Comparison of ENCODE assay signal across 9 mouse cellular contexts in genomic region chr5:121853368-121854051, GRCm38 (mm10). TPM values are rescaled to one million over a fixed set of nuclear protein-coding genes. Genes with fewer than 3 reads are reported as not detected.
A peak's percentile ranks its signal among the peaks of the same experiment; 100 is the strongest.
DNase-seq lines count a peak whose midpoint lies in the region; ATAC-seq lines count a peak whose summit lies in the region.
"Had no signal": no experiment of that assay in that cellular context is flagged by ENCODE, and none has a peak within 500 bp of the region (broad histone marks: within the 10 kb centered on the region; RNA-seq: fewer than 3 reads in every experiment).

No protein-coding gene starts in this region.

- no peak overlapping the region for H3K4me3 ChIP-seq in neural tube, embryonic 13.5 days
- H3K4me3 ChIP-seq in liver, embryonic 15.5 days (replicated peaks) = no peak overlapping the region

- H3K4me1 ChIP-seq in neural tube, embryonic 13.5 days (replicated peaks) = peaks cover 35% of the 10 kb centered on the region
- H3K4me1 ChIP-seq in liver, embryonic 15.5 days (replicated peaks) = peaks cover 34% of the 10 kb centered on the region

- H3K9ac ChIP-seq in neural tube, embryonic 13.5 days = no peak overlapping the region
- H3K9ac ChIP-seq in liver, embryonic 15.5 days = no peak overlapping the region
- H3K9ac ChIP-seq: lung, embryonic 14.5 days had no signal

- no peaks in the 10 kb centered on the region for H3K27me3 ChIP-seq in neural tube, embryonic 13.5 days
- H3K27me3 ChIP-seq in liver, embryonic 15.5 days = 0 out of 2 replicates have a peak, but pooled peaks cover 7% of the 10 kb centered on the region

- peak; percentile 94 for DNase-seq in heart, adult 11 months
- DNase-seq in heart, adult 8-10 months (ENCODE audit: low spot score) = no peak
- DNase-seq in neural tube, embryonic 10.5 days (ENCODE audit: extremely low spot score, low spot score) = no peak
- no peak for DNase-seq in natural killer cell, adult 2 months (ENCODE audit: low spot score in 2 of 2)
- DNase-seq in embryo, embryonic 10.5 days (ENCODE audit: low spot score) = no peak
- DNase-seq in ovary, adult 18-20 months (ENCODE audit: low spot score) = no peak
- DNase-seq: lung, embryonic 14.5 days had no signal

- WGBS in neural tube, embryonic 13.5 days = 77% methylated on average over 9 of the region's 9 CpGs
- WGBS in liver, embryonic 15.5 days (ENCODE audit: insufficient replicate concordance) = 81% methylated on average over 9 of the region's 9 CpGs

- ATAC-seq in neural tube, embryonic 13.5 days (ENCODE audit: low read depth) = no peak
- peak; percentile 67 for ATAC-seq in liver, embryonic 15.5 days (ENCODE audit: insufficient read depth)

- no peak overlapping the region for H3K4me2 ChIP-seq in neural tube, embryonic 13.5 days
- no peak overlapping the region for H3K4me2 ChIP-seq in liver, embryonic 15.5 days
- H3K4me2 ChIP-seq: lung, embryonic 14.5 days had no signal

- H3K36me3 ChIP-seq in neural tube, embryonic 13.5 days = peaks cover 44% of the 10 kb centered on the region
- H3K36me3 ChIP-seq in liver, embryonic 15.5 days (replicated peaks) = peaks cover 9% of the 10 kb centered on the region; the same call in 1 of the 2 replicates

- no peaks in the 10 kb centered on the region for H3K9me3 ChIP-seq in neural tube, embryonic 13.5 days
- no peaks in the 10 kb centered on the region for H3K9me3 ChIP-seq in liver, embryonic 15.5 days (replicated peaks)

- H3K27ac ChIP-seq in neural tube, embryonic 13.5 days (replicated peaks) = peak overlapping the region; percentile 18; the same call in 1 of the 2 replicates
- H3K27ac ChIP-seq in liver, embryonic 15.5 days (replicated peaks) = peak overlapping the region; percentile 62

RNA-seq across cellular contexts. Expression of gene Pheta1, which starts 4.7 kb away (rescaled TPM):
- 10 to 100 TPM in 1 of 4 experiments, 1 to 10 TPM in 3; 8.6 to 10.1 (median 9.1) TPM for total RNA-seq in heart, adult 8-10 months (2022)
- polyA plus RNA-seq in neural tube, embryonic 13.5 days (2015; fragmentation: Nextera tagmentation; extraction: Ambion mirVana) = 41.1 and 41.5 TPM in 2 replicates
- polyA plus RNA-seq in liver, embryonic 15.5 days (2015; fragmentation: Nextera tagmentation; extraction: Ambion mirVana) = 3.9 and 4.5 TPM in 2 replicates

RNA-seq across cellular contexts. Expression of gene Sh2b3, which starts 16.1 kb away (rescaled TPM):
- 10 to 100 TPM; 19.2 to 23.0 (median 22.3) TPM for total RNA-seq in heart, adult 8-10 months (2022)
- polyA plus RNA-seq in neural tube, embryonic 13.5 days (2015; fragmentation: Nextera tagmentation; extraction: Ambion mirVana) = 6.9 and 7.7 TPM in 2 replicates
- polyA plus RNA-seq in liver, embryonic 15.5 days (2015; fragmentation: Nextera tagmentation; extraction: Ambion mirVana) = 6.7 and 7.7 TPM in 2 replicates
